Mouse (Mus musculus) forebrain, embryonic 11.5 days (tissue): ENCODE measurements around the gene Fam189b. TPM values are rescaled to one million over a fixed set of nuclear protein-coding genes. Genes with fewer than 3 reads are reported as not detected.

Experiments
- ATAC-seq: fragments of 200-750 bp; cut with Nextera tagmentation; replicated peaks from 2 replicates; pipeline ENCODE4 v1.8.0; 2017; ENCODE audit warnings: moderate TSS enrichment; ENCODE audit not compliant: low FRiP score
- DNase-seq: peaks from one replicate; pipeline ENCODE4 v3.0.0-alpha.2; 2017; ENCODE audit warnings: low spot score
- H3K27ac ChIP-seq: fragments of 300-500 bp; sonication (generic); 2 replicates; pipeline ENCODE4 v1.5.1; 2014; ENCODE audit warnings: low read depth, low read length
- H3K27me3 ChIP-seq: fragments of 300-500 bp; sonication (generic); 2 replicates; pipeline ENCODE4 v1.6.1; 2014; ENCODE audit warnings: mild to moderate bottlenecking, low read length, mixed read lengths; ENCODE audit not compliant: control insufficient read depth, insufficient read depth
- H3K36me3 ChIP-seq: fragments of 300-500 bp; sonication (generic); 2 replicates; pipeline ENCODE4 v1.6.1; 2014; ENCODE audit warnings: mild to moderate bottlenecking, low read length, moderate library complexity, mixed read lengths; ENCODE audit not compliant: control insufficient read depth, insufficient read depth
- H3K4me1 ChIP-seq: fragments of 300-500 bp; sonication (generic); replicated peaks from 2 replicates; pipeline ENCODE4 v1.6.1; 2014; ENCODE audit warnings: low read length, mixed read lengths; ENCODE audit not compliant: control insufficient read depth, insufficient read depth
- H3K4me2 ChIP-seq: fragments of 300-500 bp; sonication (generic); 2 replicates; pipeline ENCODE4 v1.6.1; 2014; ENCODE audit warnings: low read depth, mild to moderate bottlenecking, low read length, moderate library complexity, mixed read lengths; ENCODE audit not compliant: severe bottlenecking
- H3K4me3 ChIP-seq: fragments of 300-500 bp; sonication (generic); 2 replicates; pipeline ENCODE4 v1.5.1; 2014; ENCODE audit warnings: low read depth, low read length
- H3K9ac ChIP-seq: fragments of 300-500 bp; sonication (generic); 2 replicates; pipeline ENCODE4 v1.6.1; 2014; ENCODE audit warnings: low read length
- H3K9me3 ChIP-seq: fragments of 300-500 bp; sonication (generic); 2 replicates; pipeline ENCODE4 v1.6.1; 2016; ENCODE audit warnings: low read length, mixed read lengths; ENCODE audit not compliant: control insufficient read depth
- WGBS: fragments of 180-500 bp; shearing (Covaris S2); extraction: QIAGEN DNeasy Blood & Tissue Kit; methylation state at CpG from one replicate; pipeline ENCODE4 v1.1.7; 2014; 5-methylcytosine and 5-hydroxymethylcytosine counted together
- polyA plus RNA-seq: library from polyadenylated mRNA; unstranded; fragments of >200 nt; fragmentation: Nextera tagmentation; extraction: Ambion mirVana; gene quantifications from 2 replicates; pipeline ENCODE4 v1.2.1, GENCODE M21; 2014

Gene Fam189b
- 26.3 and 27.8 TPM in 2 replicates for polyA plus RNA-seq

- H3K27me3 ChIP-seq: no peaks in the 10 kb centered on the region
- H3K27ac ChIP-seq: peak within 1 kb of the TSS; percentile 62
- H3K9me3 ChIP-seq: no peaks in the 10 kb centered on the region
- H3K4me2 ChIP-seq: peak within 1 kb of the TSS; percentile 97
- 6% methylated on average over 39 of the region's 39 CpGs for WGBS
- peak; percentile 94 for ATAC-seq
- peak within 1 kb of the TSS; percentile 55 for H3K4me3 ChIP-seq
- H3K4me1 ChIP-seq: peaks cover 26% of the 10 kb centered on the region
- peak within 1 kb of the TSS; percentile 85 for H3K9ac ChIP-seq
- peaks cover 9% of the 10 kb centered on the region; the same call in 1 of the 2 replicates for H3K36me3 ChIP-seq
- DNase-seq: peak; percentile 92
Observed at GRCm38 (mm10) chr3:89183058-89183958, at the start of gene Fam189b. TSS of gene Fam189b (plus strand) at chr3:89183143.

- Histone ChIP-seq H3K9me3 (no peaks in the 10 kb centered on the region), H3K4me2 (no peak overlapping the region), H3K27me3 (no peaks in the 10 kb centered on the region), H3K27ac (no peak overlapping the region), H3K9ac (no peak overlapping the region), H3K4me3 (no peak overlapping the region), H3K4me1 (no peaks in the 10 kb centered on the region; the same call in 1 of the 2 replicates), H3K36me3 (no peaks in the 10 kb centered on the region)
- DNase-seq (no peak), ATAC-seq (no peak)
- WGBS: 90% methylated on average over 1 of the region's 1 CpGs
Observed at GRCm38 (mm10) chr3:89133752-89134151, 49.2 kb upstream of the Fam189b start.

- Histone ChIP-seq H3K4me2 (no peak within 1 kb of the TSS), H3K9ac (no peak within 1 kb of the TSS), H3K4me3 (peak within 1 kb of the TSS; percentile 9; the same call in 1 of the 2 replicates), H3K4me1 (no peaks in the 10 kb centered on the region; the same call in 1 of the 2 replicates), H3K36me3 (no peaks in the 10 kb centered on the region), H3K27ac (no peak within 1 kb of the TSS), H3K27me3 (no peaks in the 10 kb centered on the region), H3K9me3 (no peaks in the 10 kb centered on the region)
- ATAC-seq (no peak), DNase-seq (no peak)
- 58% methylated on average over 3 of the region's 3 CpGs for WGBS
Observed at GRCm38 (mm10) chr3:89135958-89136357, 47.0 kb upstream of the Fam189b start, which contains the start of gene Pklr. TSS of gene Pklr (plus strand) at chr3:89136142.

GRCm38 (mm10) chr3:89136365-89136764 is 46.6 kb upstream of the Fam189b start:
- no peak overlapping the region for H3K9ac ChIP-seq
- no peaks in the 10 kb centered on the region for H3K36me3 ChIP-seq
- no peaks in the 10 kb centered on the region; the same call in 1 of the 2 replicates for H3K4me1 ChIP-seq
- no peaks in the 10 kb centered on the region for H3K27me3 ChIP-seq
- 39% methylated on average over 9 of the region's 9 CpGs for WGBS
- no peak overlapping the region for H3K4me2 ChIP-seq
- no peak for DNase-seq
- no peak for ATAC-seq
- H3K27ac ChIP-seq: no peak overlapping the region
- H3K4me3 ChIP-seq: no peak overlapping the region
- H3K9me3 ChIP-seq: no peaks in the 10 kb centered on the region

DNA sequence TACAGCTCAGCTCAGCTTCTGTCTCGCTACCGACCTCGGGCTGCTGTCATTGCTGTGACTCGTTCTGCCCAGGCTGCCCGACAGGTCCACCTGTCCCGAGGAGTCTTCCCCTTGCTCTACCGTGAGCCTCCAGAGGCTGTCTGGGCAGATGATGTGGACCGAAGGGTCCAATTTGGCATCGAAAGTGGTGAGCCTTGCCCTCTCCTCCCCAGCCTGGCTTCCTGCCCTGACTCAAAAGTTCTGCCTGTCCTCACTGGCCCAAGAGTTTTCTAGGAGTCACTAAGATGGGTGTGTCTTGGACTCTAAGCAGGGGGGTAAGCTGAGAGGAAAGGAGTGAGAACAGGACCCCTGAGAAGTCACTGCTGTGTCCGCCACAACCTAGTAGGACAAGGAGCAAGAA is 38.1 kb upstream of the Fam189b start:
- DNase-seq (no peak), ATAC-seq (no peak)
- H3K36me3 ChIP-seq: no peaks in the 10 kb centered on the region
- H3K4me1 ChIP-seq: peaks cover 6% of the 10 kb centered on the region; the same call in 1 of the 2 replicates
- no peak overlapping the region for H3K27ac ChIP-seq
- H3K27me3 ChIP-seq: peaks cover 5% of the 10 kb centered on the region
- no peak overlapping the region for H3K9ac ChIP-seq
- no peaks in the 10 kb centered on the region for H3K9me3 ChIP-seq
- H3K4me3 ChIP-seq: no peak overlapping the region
- WGBS: 87% methylated on average over 10 of the region's 10 CpGs
- no peak overlapping the region for H3K4me2 ChIP-seq

DNA sequence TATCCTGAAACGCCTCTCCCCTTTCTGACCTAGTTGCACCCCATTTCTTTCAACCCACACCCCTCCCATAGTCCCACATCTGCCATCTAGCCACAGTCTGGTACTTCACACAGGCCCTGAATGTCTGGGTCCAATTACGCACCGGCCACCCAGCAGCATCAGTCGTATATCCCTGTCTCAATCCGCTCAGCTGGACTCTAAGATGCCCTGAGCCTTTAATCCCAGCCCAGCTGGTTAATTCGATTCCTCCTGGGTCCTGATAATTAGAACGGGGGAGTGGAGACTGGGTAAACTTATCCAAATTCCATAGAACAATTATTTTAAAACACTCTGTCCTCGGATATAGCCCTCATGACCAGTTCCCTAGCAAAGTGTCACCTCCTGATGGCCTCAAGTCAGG is 37.4 kb upstream of the Fam189b start:
- ATAC-seq (no peak), DNase-seq (no peak)
- Histone ChIP-seq H3K9ac (no peak overlapping the region), H3K4me1 (peaks cover 6% of the 10 kb centered on the region; the same call in 1 of the 2 replicates), H3K4me2 (no peak overlapping the region), H3K27ac (no peak overlapping the region), H3K9me3 (no peaks in the 10 kb centered on the region), H3K36me3 (no peaks in the 10 kb centered on the region), H3K27me3 (peaks cover 5% of the 10 kb centered on the region), H3K4me3 (no peak overlapping the region)
- WGBS: 17% methylated on average over 8 of the region's 8 CpGs

DNA sequence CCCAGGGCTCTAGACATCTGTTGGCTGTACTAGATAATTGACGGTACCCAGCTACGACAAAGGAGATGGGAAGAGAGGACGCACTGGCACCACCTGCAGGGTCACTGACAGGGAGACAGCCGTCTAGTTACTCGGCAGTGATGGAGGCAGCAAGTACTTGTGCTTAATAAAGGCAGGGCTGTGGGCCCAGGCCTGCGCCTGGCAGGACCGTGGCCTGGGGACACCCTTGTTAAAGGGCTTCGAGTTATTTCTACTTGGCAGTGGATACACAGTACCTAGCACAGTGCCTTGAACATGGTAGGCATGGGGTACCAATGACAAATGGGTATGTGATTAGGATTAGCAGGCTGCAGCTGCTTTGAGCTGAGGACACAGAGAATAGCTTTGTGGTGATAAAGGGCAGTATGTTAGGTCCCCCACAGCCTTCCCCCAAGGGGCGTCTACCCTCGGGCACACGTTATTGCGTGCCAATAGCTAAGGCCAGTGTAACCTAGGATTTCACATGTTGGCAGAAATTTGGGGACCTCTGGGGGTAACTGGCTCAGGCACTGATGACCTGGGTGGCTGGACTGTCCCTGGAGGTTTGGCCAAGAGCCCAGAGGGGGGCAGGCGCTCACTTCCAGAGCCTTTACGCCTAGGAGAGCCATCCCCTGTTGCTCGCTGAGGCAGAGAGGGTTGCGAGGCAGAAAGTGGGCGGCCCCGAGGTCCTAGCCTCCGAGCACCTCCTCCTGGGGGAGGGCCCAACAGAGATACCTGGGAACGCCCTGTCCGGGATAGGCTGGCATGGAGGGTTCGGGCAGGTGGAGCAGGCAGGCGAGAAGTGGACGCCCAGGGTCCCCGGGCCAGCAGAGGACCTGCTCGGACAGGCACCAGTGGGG is 35.6 kb upstream of the Fam189b start:
- Histone ChIP-seq H3K9ac (no peak overlapping the region), H3K4me3 (no peak overlapping the region), H3K27me3 (peaks cover 5% of the 10 kb centered on the region), H3K9me3 (no peaks in the 10 kb centered on the region), H3K36me3 (no peaks in the 10 kb centered on the region), H3K4me2 (peak overlapping the region; percentile 32), H3K4me1 (peaks cover 6% of the 10 kb centered on the region; the same call in 1 of the 2 replicates), H3K27ac (no peak overlapping the region)
- peak; percentile 28; the same call in 1 of the 2 replicates for ATAC-seq
- no peak for DNase-seq
- WGBS: 22% methylated on average over 26 of the region's 26 CpGs

GRCm38 (mm10) chr3:89147979-89148311 is 35.0 kb upstream of the Fam189b start:
- Histone ChIP-seq H3K4me2 (peak overlapping the region; percentile 32), H3K27me3 (peaks cover 5% of the 10 kb centered on the region), H3K4me3 (no peak overlapping the region), H3K36me3 (no peaks in the 10 kb centered on the region), H3K9ac (no peak overlapping the region), H3K4me1 (peaks cover 6% of the 10 kb centered on the region; the same call in 1 of the 2 replicates), H3K9me3 (no peaks in the 10 kb centered on the region), H3K27ac (no peak overlapping the region)
- DNase-seq: peak; percentile 52
- ATAC-seq: no peak
- 13% methylated on average over 15 of the region's 15 CpGs for WGBS
